Mouse (Mus musculus) CH12.LX (cell line): Measurements from ENCODE around the gene Cacna1s. TPM values are rescaled to one million over a fixed set of nuclear protein-coding genes. Genes with fewer than 3 reads are reported as not detected.

ENCODE experiments used
- DNase-seq: peaks from one replicate; pipeline ENCODE4 v3.0.0-alpha.2; 2013; ENCODE audit errors: extremely low read depth
- H3K27ac ChIP-seq: 2 replicates; pipeline ENCODE4 v1.5.1; 2012; ENCODE audit warnings: low read depth, mild to moderate bottlenecking, control low read depth, moderate library complexity; ENCODE audit not compliant: insufficient read depth
- H3K27me3 ChIP-seq: replicated peaks from 2 replicates; pipeline ENCODE3; 2012; ENCODE audit warnings: inconsistent platforms
- H3K36me3 ChIP-seq, 2 experiments: replicated peaks in 1 of 2; 2 replicates each; pipeline versions ENCODE3 to v1.6.1; 2012; ENCODE audit warnings: inconsistent platforms in 1 of 2, low read length in 1 of 2, mild to moderate bottlenecking in 1 of 2, mixed read lengths in 1 of 2, moderate library complexity in 1 of 2; ENCODE audit not compliant: control insufficient read depth in 1 of 2, insufficient read depth in 1 of 2
- H3K4me1 ChIP-seq, 2 experiments: 2 replicates each; pipeline ENCODE4 v1.6.1; 2012; ENCODE audit warnings: inconsistent platforms in 1 of 2, moderate library complexity in 1 of 2; ENCODE audit not compliant: insufficient read depth in 2 of 2, control insufficient read depth in 1 of 2
- H3K4me2 ChIP-seq: 2 replicates; pipeline ENCODE4 v1.6.1; 2012; ENCODE audit warnings: low read depth, mild to moderate bottlenecking, control low read depth; ENCODE audit not compliant: poor library complexity, insufficient read depth, severe bottlenecking
- H3K4me3 ChIP-seq, 3 experiments: fragments of 150-350 bp in 1 of 3; sonication (generic) in 1 of 3; replicated peaks in 1 of 3; 2 replicates each; pipeline versions ENCODE3 to v1.5.1; 2011 to 2012; ENCODE audit warnings: low read depth in 2 of 3, low read length in 2 of 3, mild to moderate bottlenecking in 2 of 3, moderate library complexity in 2 of 3, control low read depth in 1 of 3, improper control_type of control experiment in 1 of 3, inconsistent platforms in 1 of 3, mixed read lengths in 1 of 3; ENCODE audit not compliant: poor library complexity in 1 of 3
- H3K79me2 ChIP-seq: replicated peaks from 2 replicates; pipeline ENCODE4 v1.6.1; 2012; ENCODE audit warnings: mild to moderate bottlenecking, moderate library complexity; ENCODE audit not compliant: control insufficient read depth, poor library complexity, insufficient read depth, severe bottlenecking; ENCODE audit errors: extremely low read depth
- H3K9ac ChIP-seq: 2 replicates; pipeline ENCODE4 v1.6.1; 2012; ENCODE audit warnings: low read depth, mild to moderate bottlenecking, control low read depth, moderate library complexity; ENCODE audit not compliant: insufficient read depth
- H3K9me3 ChIP-seq: replicated peaks from 2 replicates; pipeline ENCODE3; 2012; ENCODE audit warnings: low read length, inconsistent platforms, mixed read lengths
- CHD1 ChIP-seq: IDR thresholded peaks from 2 replicates; pipeline ENCODE4 v1.6.1; 2012; ENCODE audit warnings: low read depth, low read length, improper control_type of control experiment, inconsistent platforms
- CTCF ChIP-seq, 2 experiments: IDR thresholded peaks in 1 of 2; conservative IDR thresholded peaks in 1 of 2; 2 replicates each; pipeline ENCODE4 v1.5.1; 2011 to 2012; ENCODE audit warnings: low read depth in 2 of 2, low read length in 2 of 2, improper control_type of control experiment in 1 of 2, inconsistent platforms in 1 of 2, mild to moderate bottlenecking in 1 of 2, moderate library complexity in 1 of 2
- E2F4 ChIP-seq: IDR thresholded peaks from 2 replicates; pipeline ENCODE4 v1.6.1; 2011; ENCODE audit warnings: low read depth, low read length, improper control_type of control experiment; ENCODE audit not compliant: insufficient replicate concordance
- ELF1 ChIP-seq: IDR thresholded peaks from 2 replicates; pipeline ENCODE4 v1.6.1; 2014; ENCODE audit warnings: low read depth, mild to moderate bottlenecking, inconsistent platforms, low read length, improper control_type of control experiment
- EP300 ChIP-seq: IDR thresholded peaks from 2 replicates; pipeline ENCODE4 v1.6.1; 2011; ENCODE audit warnings: low read length, improper control_type of control experiment
- ETS1 ChIP-seq: conservative IDR thresholded peaks from 2 replicates; pipeline ENCODE4 v1.6.1; 2012; ENCODE audit warnings: low read depth, mild to moderate bottlenecking, inconsistent platforms, low read length, improper control_type of control experiment, moderate library complexity
- HCFC1 ChIP-seq: IDR thresholded peaks from 2 replicates; pipeline ENCODE4 v1.6.1; 2012; ENCODE audit warnings: low read depth, mild to moderate bottlenecking, inconsistent platforms, low read length, improper control_type of control experiment
- MAFK ChIP-seq: IDR thresholded peaks from 2 replicates; pipeline ENCODE4 v1.6.1; 2011; ENCODE audit warnings: low read length, improper control_type of control experiment; ENCODE audit not compliant: insufficient replicate concordance
- NRF1 ChIP-seq: IDR thresholded peaks from 2 replicates; pipeline ENCODE4 v1.6.1; 2014; ENCODE audit warnings: low read depth, mild to moderate bottlenecking, inconsistent platforms, low read length, improper control_type of control experiment, moderate library complexity
- PAX5 ChIP-seq: IDR thresholded peaks from 2 replicates; pipeline ENCODE4 v1.6.1; 2012; ENCODE audit warnings: low read length, inconsistent platforms, mixed read lengths
- POLR2A ChIP-seq: IDR thresholded peaks from 2 replicates; pipeline ENCODE4 v1.6.1; 2011; ENCODE audit warnings: low read depth, mild to moderate bottlenecking, improper control_type of control experiment, low read length
- RAD21 ChIP-seq: IDR thresholded peaks from 2 replicates; pipeline ENCODE4 v1.6.1; 2011; ENCODE audit warnings: low read depth, mild to moderate bottlenecking, low read length, improper control_type of control experiment, moderate library complexity
- RCOR1 ChIP-seq: conservative IDR thresholded peaks from 2 replicates; pipeline ENCODE4 v1.6.1; 2012; ENCODE audit warnings: low read depth, mild to moderate bottlenecking, inconsistent platforms, low read length, improper control_type of control experiment
- SMC3 ChIP-seq: IDR thresholded peaks from 2 replicates; pipeline ENCODE4 v1.6.1; 2011; ENCODE audit warnings: low read depth, low read length, improper control_type of control experiment
- UBTF ChIP-seq: IDR thresholded peaks from 2 replicates; pipeline ENCODE4 v1.6.1; 2012; ENCODE audit warnings: low read depth, mild to moderate bottlenecking, inconsistent platforms, low read length, improper control_type of control experiment, moderate library complexity
- USF2 ChIP-seq: conservative IDR thresholded peaks from 2 replicates; pipeline ENCODE4 v1.6.1; 2011; ENCODE audit warnings: low read depth, low read length, improper control_type of control experiment
- ZNF384 ChIP-seq: IDR thresholded peaks from 2 replicates; pipeline ENCODE4 v1.6.1; 2012; ENCODE audit warnings: low read depth, low read length, improper control_type of control experiment, inconsistent platforms
- dilution Hi-C: fragments of 300-500 bp; cut with MboI; formaldehyde crosslinking; loops from 2 replicates; pipeline ENCODE4 v1.14.3; 2020; ENCODE audit warnings: low sequenced_read_pairs; ENCODE audit not compliant: extremely low pct_unique_long_range_greater_than_20kb, extremely low pct_ligation_motif_present
- in situ Hi-C: fragments of 300-500 bp; cut with MboI; formaldehyde crosslinking; loops from 3 replicates; pipeline ENCODE4 v1.14.3; 2019; ENCODE audit warnings: low sequenced_read_pairs, low pct_ligation_motif_present, low pct_unique_long_range_greater_than_20kb, mixed read lengths
- polyA plus RNA-seq: library from polyadenylated mRNA; unstranded; fragments of >175 nt; gene quantifications from 2 replicates; pipeline ENCODE4 v1.2.1, GENCODE M21; 2012; ENCODE audit warnings: low read depth; ENCODE audit not compliant: insufficient read length
- total RNA-seq, 2 experiments: library from RNA; depleted of rRNA; stranded (reverse); fragments of 300-350 nt in 1 of 2; fragments of >200 nt in 1 of 2; gene quantifications; 2 replicates each; pipeline ENCODE4 v1.2.3; 2012 to 2014

The Cacna1s gene
- total and polyA plus RNA-seq, 3 experiments = 33.9 to 90.0 (median 61.7) TPM

GRCm38 (mm10) chr1:136045774-136046173 is 6.8 kb upstream of the Cacna1s start:
- in situ Hi-C loops = loop anchor here (10.0 kb wide), 2 partner anchors 81 to 169 kb away; partner anchors contain the start of gene Mroh3
- DNase-seq = peak; percentile 52

DNA sequence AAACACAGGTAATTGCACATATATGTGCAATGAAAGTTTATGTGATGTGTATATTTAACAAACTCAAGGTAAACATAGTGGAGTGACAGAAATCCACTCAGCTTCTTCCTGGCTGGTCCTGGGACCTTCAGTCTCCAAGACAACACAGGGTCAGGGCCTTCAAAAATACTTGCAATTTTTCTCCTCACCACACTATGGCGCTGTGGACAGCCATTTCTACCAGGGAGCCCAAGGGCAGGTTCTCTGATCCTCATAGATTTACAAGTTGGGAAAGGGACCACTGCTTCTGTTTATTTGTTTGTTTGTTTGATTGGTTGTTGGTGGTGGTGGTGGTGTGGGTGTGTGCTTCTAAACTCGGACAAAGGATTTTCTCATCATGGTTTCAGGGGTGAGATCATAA is 5.1 kb upstream of the Cacna1s start:
- Histone ChIP-seq H3K4me1 (no peaks in the 10 kb centered on the region), H3K79me2 (no peaks in the 10 kb centered on the region), H3K27me3 (peaks cover 51% of the 10 kb centered on the region), H3K9ac (no peak overlapping the region), H3K4me3 (no peak overlapping the region), H3K36me3 (no peaks in the 10 kb centered on the region), H3K4me2 (no peak overlapping the region), H3K9me3 (no peaks in the 10 kb centered on the region), H3K27ac (no peak overlapping the region)
- peak; percentile 35 for DNase-seq
- in situ Hi-C loops (loop anchor here (10.0 kb wide), 2 partner anchors 83 to 167 kb away; partner anchors contain the start of gene Mroh3), dilution Hi-C loops (no loop called here)
- peak; percentile 50 for TF ChIP-seq SMC3
- TF ChIP-seq HCFC1 = no peak
- no peak for TF ChIP-seq PAX5
- peak; percentile 56 for TF ChIP-seq RAD21
- peak; percentile 48 to 74; a peak in 3 of 4 replicates for TF ChIP-seq CTCF (conservative IDR thresholded peaks at IDR 0.05 in 1 of 2, IDR thresholded peaks at IDR 0.05 in 1 of 2; ENCODE audit: low read depth in 2 of 2, low read length in 2 of 2)
- TF ChIP-seq ZNF384 = no peak
- TF ChIP-seq UBTF = no peak
- TF ChIP-seq EP300 = no peak
- TF ChIP-seq E2F4 = no peak
- no peak for TF ChIP-seq ELF1

More at GRCm38 (mm10) chr1:136045774-136046173, 6.8 kb upstream of the Cacna1s start:
- dilution Hi-C loops = no loop called here
- H3K4me1 ChIP-seq = no peaks in the 10 kb centered on the region
- H3K79me2 ChIP-seq = no peaks in the 10 kb centered on the region
- H3K36me3 ChIP-seq = no peaks in the 10 kb centered on the region
- no peak overlapping the region for H3K4me3 ChIP-seq
- peaks cover 52% of the 10 kb centered on the region for H3K27me3 ChIP-seq
- H3K9me3 ChIP-seq = no peaks in the 10 kb centered on the region
- TF ChIP-seq CTCF (conservative IDR thresholded peaks at IDR 0.05 in 1 of 2, IDR thresholded peaks at IDR 0.05 in 1 of 2; ENCODE audit: low read depth in 2 of 2, low read length in 2 of 2) (peak; percentile 37 to 84; a peak in 3 of 4 replicates), MAFK (no peak), SMC3 (peak; percentile 82), RAD21 (peak; percentile 51)
- no peak overlapping the region for H3K4me2 ChIP-seq
- no peak overlapping the region for H3K27ac ChIP-seq
- H3K9ac ChIP-seq = no peak overlapping the region

GRCm38 (mm10) chr1:136047894-136048293 is 4.7 kb upstream of the Cacna1s start:
- Histone ChIP-seq H3K9ac (no peak overlapping the region), H3K36me3 (no peaks in the 10 kb centered on the region), H3K27ac (no peak overlapping the region), H3K9me3 (no peaks in the 10 kb centered on the region), H3K4me3 (no peak overlapping the region), H3K27me3 (peaks cover 51% of the 10 kb centered on the region), H3K79me2 (no peaks in the 10 kb centered on the region), H3K4me1 (no peaks in the 10 kb centered on the region), H3K4me2 (no peak overlapping the region)
- DNase-seq = no peak
- in situ Hi-C loops (loop anchor here (10.0 kb wide), 2 partner anchors 83 to 167 kb away; partner anchors contain the start of gene Mroh3), dilution Hi-C loops (no loop called here)
- TF ChIP-seq USF2 (no peak), NRF1 (no peak), EP300 (no peak), CHD1 (no peak), POLR2A (no peak), RCOR1 (no peak), MAFK (no peak), ETS1 (no peak)
